Mouse (Mus musculus): ENCODE measurements around the gene Abracl.

Abracl gene

GRCm38 (mm10) chr10:18022312-18022711 is 776 bp downstream of the Abracl start:
- CTCF ChIA-PET = interaction anchor here (1.9 kb wide), 1 partner anchor 34 kb away, joined by 4 read pairs; the partner anchor contains the start of gene Reps1

GRCm38 (mm10) chr10:18021576-18022311 is 1.3 kb downstream of the Abracl start:
- CTCF ChIA-PET = interaction anchor here (1.9 kb wide), 1 partner anchor 34 kb away, joined by 4 read pairs; the partner anchor contains the start of gene Reps1

GRCm38 (mm10) chr10:18020846-18021245 is 2.2 kb downstream of the Abracl start:
- CTCF ChIA-PET = interaction anchor here (0.7 kb wide), 1 partner anchor 102 kb away, joined by 3 read pairs; no protein-coding TSS in a partner anchor

GRCm38 (mm10) chr10:18020443-18020842 is 2.6 kb downstream of the Abracl start:
- CTCF ChIA-PET = interaction anchor here (0.7 kb wide), 1 partner anchor 102 kb away, joined by 3 read pairs; no protein-coding TSS in a partner anchor

GRCm38 (mm10) chr10:18011761-18012160 is 11.3 kb downstream of the Abracl start:
- CTCF ChIA-PET = no interaction called here

GRCm38 (mm10) chr10:18009744-18010143 is 13.3 kb downstream of the Abracl start:
- CTCF ChIA-PET = no interaction called here

DNA sequence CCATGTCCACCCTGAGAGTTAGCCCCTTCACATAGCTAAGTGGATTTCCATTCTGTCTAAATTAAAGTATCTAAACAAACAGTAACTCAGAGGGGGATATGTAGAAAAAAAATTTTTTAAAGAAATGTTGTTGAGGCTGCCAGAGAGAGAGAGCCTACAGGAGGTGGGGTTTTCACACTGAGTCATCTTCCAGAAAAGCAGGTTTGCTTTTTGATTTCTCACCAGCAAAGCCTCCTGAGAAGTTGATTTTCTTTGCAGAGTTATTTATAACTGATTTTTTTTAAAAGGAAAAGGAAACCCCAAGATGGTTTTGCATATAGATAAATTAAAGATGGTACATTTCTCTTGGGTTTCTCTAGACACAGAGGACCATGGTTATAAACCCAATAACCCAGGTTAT is 15.0 kb downstream of the Abracl start:
- CTCF ChIA-PET = interaction anchor here (0.6 kb wide), 1 partner anchor 1221 kb away, joined by 11 read pairs; no protein-coding TSS in a partner anchor

DNA sequence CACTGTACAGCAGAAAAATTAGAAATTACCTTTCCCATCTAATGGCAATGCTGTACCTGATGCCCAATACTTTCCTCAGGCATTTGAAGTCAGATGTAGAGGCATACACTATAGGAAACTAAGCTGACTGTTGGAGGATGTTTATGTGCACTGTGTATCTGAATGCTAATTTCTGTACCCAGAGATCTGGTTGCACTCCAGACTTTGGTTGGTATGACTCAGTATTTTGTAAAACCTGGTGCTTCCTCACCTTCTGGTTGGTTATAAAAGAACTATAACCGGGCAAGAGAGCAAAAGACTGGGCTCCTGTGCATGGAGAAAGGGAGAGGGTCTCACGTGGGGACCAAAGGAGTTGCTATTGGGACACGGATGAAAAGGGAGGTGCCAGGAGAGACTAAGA is 15.8 kb downstream of the Abracl start:
- CTCF ChIA-PET = no interaction called here

DNA sequence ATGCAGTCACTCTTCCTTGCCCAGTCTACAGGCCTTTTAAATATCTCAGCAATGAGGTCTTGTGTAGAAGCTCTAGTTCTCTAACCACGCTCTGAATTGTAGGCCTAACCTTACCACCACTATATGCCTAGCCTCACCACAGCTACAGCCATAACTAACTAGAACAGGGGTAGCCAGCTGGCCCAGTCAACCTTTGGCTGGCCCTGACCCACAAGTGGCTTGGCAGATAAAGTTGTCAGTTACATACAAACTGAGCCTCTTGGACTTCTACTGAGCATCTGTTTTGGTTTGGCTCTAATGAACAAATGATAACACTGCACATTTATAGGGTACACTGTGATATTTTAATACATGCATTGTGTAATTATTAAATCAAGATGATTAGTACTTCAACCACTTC is 16.3 kb downstream of the Abracl start:
- CTCF ChIA-PET = interaction anchor here (0.6 kb wide), 1 partner anchor 31 kb away, joined by 10 read pairs; no protein-coding TSS in a partner anchor

- CTCF ChIA-PET = no interaction called here
Observed at GRCm38 (mm10) chr10:18005136-18005955, 17.7 kb downstream of the Abracl start.

- CTCF ChIA-PET = interaction anchor here (0.7 kb wide), 1 partner anchor 69 kb away, joined by 9 read pairs; no protein-coding TSS in a partner anchor
Observed at GRCm38 (mm10) chr10:18003966-18004637, 19.0 kb downstream of the Abracl start.

DNA sequence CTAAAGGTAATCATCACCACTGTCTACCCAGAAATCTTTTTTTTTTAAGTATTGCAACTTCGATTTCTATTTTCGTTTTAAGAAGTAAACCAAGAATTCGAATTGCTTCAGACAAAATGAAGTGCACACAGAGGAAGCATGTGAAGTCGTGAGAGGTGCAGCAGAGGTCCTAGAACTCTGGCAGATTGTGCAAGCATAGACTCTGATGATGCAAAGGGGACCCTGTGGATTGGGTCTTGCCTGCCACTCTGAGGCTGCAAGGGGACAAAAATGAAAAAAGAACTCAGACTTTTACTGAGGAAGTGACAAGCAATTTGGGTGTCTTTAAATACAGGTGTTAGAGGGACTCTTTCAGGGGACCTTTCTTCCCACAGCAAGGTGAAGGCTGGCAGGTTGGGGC is 32.5 kb downstream of the Abracl start:
- CTCF ChIA-PET = no interaction called here

DNA sequence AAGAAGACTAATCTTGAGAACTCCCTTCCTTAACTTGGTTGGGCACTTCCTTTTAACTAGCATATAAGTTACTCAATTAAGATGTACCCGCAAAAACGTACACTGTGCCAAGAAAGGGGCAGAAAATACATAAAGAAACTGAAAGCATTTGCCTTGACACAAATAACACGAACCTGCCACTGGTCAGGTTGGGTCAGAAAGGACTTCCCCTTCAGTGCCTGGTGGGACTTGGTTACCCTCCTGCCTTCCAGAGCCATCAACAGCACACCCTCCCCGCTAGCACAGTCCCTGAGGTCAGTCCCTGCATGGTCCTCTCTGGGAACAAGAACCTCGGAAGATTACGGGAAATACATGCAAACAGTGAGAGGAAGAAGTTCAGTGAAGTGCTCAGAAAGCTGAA is 34.0 kb downstream of the Abracl start:
- CTCF ChIA-PET = interaction anchor here (0.7 kb wide), 1 partner anchor 71 kb away, joined by 3 read pairs; no protein-coding TSS in a partner anchor

GRCm38 (mm10) chr10:17987823-17988423 is 35.2 kb downstream of the Abracl start:
- CTCF ChIA-PET = no interaction called here

- CTCF ChIA-PET = no interaction called here
Observed at GRCm38 (mm10) chr10:17983313-17983712, 39.8 kb downstream of the Abracl start.

DNA sequence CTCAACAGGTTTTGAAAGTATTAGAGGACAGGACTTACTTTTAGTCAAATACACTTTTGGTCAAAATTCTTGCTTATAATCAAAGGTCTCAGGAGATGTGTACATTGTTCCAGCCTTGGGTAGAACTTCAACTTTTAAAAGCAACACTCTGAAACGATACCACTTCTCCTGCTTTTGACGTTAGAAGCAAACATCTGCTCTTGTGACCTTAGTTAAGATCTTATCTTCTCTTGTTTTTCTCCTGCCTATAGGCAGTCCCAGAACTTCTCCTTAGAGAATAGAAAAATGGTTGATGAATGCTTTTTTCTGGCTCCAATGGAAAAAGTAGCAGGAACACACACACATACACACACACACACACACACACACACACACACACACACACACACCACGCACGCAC is 57.0 kb downstream of the Abracl start:
- CTCF ChIA-PET = no interaction called here
